Mouse (Mus musculus): ENCODE results near the gene Rabgap1l. TPM values are rescaled to one million over a fixed set of nuclear protein-coding genes. Genes with fewer than 3 reads are reported as not detected.

The Rabgap1l gene
- polyA plus RNA-seq, 1 experiment = 37.1 TPM

GRCm38 (mm10) chr1:160209844-160210243, 583.2 kb downstream of the Rabgap1l start:
- Histone ChIP-seq H3K4me1 (ENCODE audit: control insufficient read depth, insufficient read depth, low read length) (peaks cover 1% of the 10 kb centered on the region), H3K4me3 (ENCODE audit: low read depth, low read length) (no peak overlapping the region), H3K36me3 (ENCODE audit: control insufficient read depth, insufficient read depth, low read length, poor library complexity, severe bottlenecking) (peaks cover 42% of the 10 kb centered on the region), H3K27ac (ENCODE audit: insufficient read depth, low read length) (peak overlapping the region; percentile 31; the same call in 1 of the 2 replicates), H3K9me3 (replicated peaks; ENCODE audit: control insufficient read depth, insufficient read depth, low read length, poor library complexity, severe bottlenecking) (no peaks in the 10 kb centered on the region), H3K9ac (ENCODE audit: low read depth, poor library complexity, severe bottlenecking) (0 out of 2 replicates have a peak overlapping the region, but pooled peaks have one; percentile 96), H3K27me3 (ENCODE audit: control insufficient read depth, insufficient read depth, low read length, poor library complexity, severe bottlenecking) (no peaks in the 10 kb centered on the region)
- 0 out of 2 replicates have a peak, but pooled peaks have one; percentile 52 for TF ChIP-seq EP300 (IDR thresholded peaks at IDR 0.05; ENCODE audit: insufficient read depth, low read depth, low read length)
- TF ChIP-seq CTCF (IDR thresholded peaks at IDR 0.05; ENCODE audit: low read depth, low read length) = no peak
- no peak for TF ChIP-seq POLR2A (IDR thresholded peaks at IDR 0.05; ENCODE audit: insufficient read depth, low read length)

- Histone ChIP-seq H3K4me1 (ENCODE audit: control insufficient read depth, insufficient read depth, low read length) (peaks cover 4% of the 10 kb centered on the region), H3K9me3 (replicated peaks; ENCODE audit: control insufficient read depth, insufficient read depth, low read length, poor library complexity, severe bottlenecking) (no peaks in the 10 kb centered on the region), H3K36me3 (ENCODE audit: control insufficient read depth, insufficient read depth, low read length, poor library complexity, severe bottlenecking) (peaks cover 78% of the 10 kb centered on the region), H3K9ac (ENCODE audit: low read depth, poor library complexity, severe bottlenecking) (no peak overlapping the region), H3K4me3 (ENCODE audit: low read depth, low read length) (no peak overlapping the region), H3K27me3 (ENCODE audit: control insufficient read depth, insufficient read depth, low read length, poor library complexity, severe bottlenecking) (no peaks in the 10 kb centered on the region), H3K27ac (ENCODE audit: insufficient read depth, low read length) (peak overlapping the region; percentile 69)
- TF ChIP-seq CTCF (IDR thresholded peaks at IDR 0.05; ENCODE audit: low read depth, low read length) = no peak
Observed at GRCm38 (mm10) chr1:160205486-160205885, 587.5 kb downstream of the Rabgap1l start.

DNA sequence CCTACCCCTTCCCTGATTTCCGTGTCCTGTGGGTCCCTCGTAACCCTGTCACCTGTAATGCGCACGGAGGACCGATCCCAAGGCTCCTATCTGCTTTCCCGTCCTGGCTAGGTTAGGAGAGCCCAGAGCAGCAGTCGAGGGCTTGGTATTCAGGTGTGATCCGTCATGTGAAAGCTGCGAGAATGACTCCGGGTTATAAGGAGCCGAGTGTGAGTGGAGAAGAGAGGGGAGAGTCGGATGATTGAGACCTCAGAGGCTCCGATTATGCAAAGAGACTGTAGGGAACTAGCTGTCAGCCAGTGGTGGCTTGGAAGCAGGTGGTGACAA, 597.7 kb downstream of the Rabgap1l start:
- no peaks in the 10 kb centered on the region for H3K9me3 ChIP-seq (replicated peaks; ENCODE audit: control insufficient read depth, insufficient read depth, low read length, poor library complexity, severe bottlenecking)
- H3K4me3 ChIP-seq (ENCODE audit: low read depth, low read length) = peak overlapping the region; percentile 98
- peak overlapping the region; percentile 86 for H3K9ac ChIP-seq (ENCODE audit: low read depth, poor library complexity, severe bottlenecking)
- TF ChIP-seq EP300 (IDR thresholded peaks at IDR 0.05; ENCODE audit: insufficient read depth, low read depth, low read length) = no peak
- no peak for TF ChIP-seq CTCF (IDR thresholded peaks at IDR 0.05; ENCODE audit: low read depth, low read length)
- no peak for TF ChIP-seq POLR2A (IDR thresholded peaks at IDR 0.05; ENCODE audit: insufficient read depth, low read length)
- H3K36me3 ChIP-seq (ENCODE audit: control insufficient read depth, insufficient read depth, low read length, poor library complexity, severe bottlenecking) = peaks cover 19% of the 10 kb centered on the region
- peak overlapping the region; percentile 7; the same call in 1 of the 2 replicates for H3K27ac ChIP-seq (ENCODE audit: insufficient read depth, low read length)
- H3K27me3 ChIP-seq (ENCODE audit: control insufficient read depth, insufficient read depth, low read length, poor library complexity, severe bottlenecking) = no peaks in the 10 kb centered on the region
- H3K4me1 ChIP-seq (ENCODE audit: control insufficient read depth, insufficient read depth, low read length) = no peaks in the 10 kb centered on the region

- peak within 1 kb of the TSS; percentile 98 for H3K4me3 ChIP-seq (ENCODE audit: low read depth, low read length)
- peak; percentile 89 for TF ChIP-seq CTCF (IDR thresholded peaks at IDR 0.05; ENCODE audit: low read depth, low read length)
- no peak; the same call in 1 of the 2 replicates for TF ChIP-seq EP300 (IDR thresholded peaks at IDR 0.05; ENCODE audit: insufficient read depth, low read depth, low read length)
- TF ChIP-seq POLR2A (IDR thresholded peaks at IDR 0.05; ENCODE audit: insufficient read depth, low read length) = peak; percentile 27
- no peaks in the 10 kb centered on the region for H3K9me3 ChIP-seq (replicated peaks; ENCODE audit: control insufficient read depth, insufficient read depth, low read length, poor library complexity, severe bottlenecking)
- H3K27me3 ChIP-seq (ENCODE audit: control insufficient read depth, insufficient read depth, low read length, poor library complexity, severe bottlenecking) = no peaks in the 10 kb centered on the region
- peak within 1 kb of the TSS; percentile 86 for H3K9ac ChIP-seq (ENCODE audit: low read depth, poor library complexity, severe bottlenecking)
- H3K36me3 ChIP-seq (ENCODE audit: control insufficient read depth, insufficient read depth, low read length, poor library complexity, severe bottlenecking) = peaks cover 16% of the 10 kb centered on the region; the same call in 1 of the 2 replicates
- H3K27ac ChIP-seq (ENCODE audit: insufficient read depth, low read length) = peak within 1 kb of the TSS; percentile 7; the same call in 1 of the 2 replicates
- no peaks in the 10 kb centered on the region for H3K4me1 ChIP-seq (ENCODE audit: control insufficient read depth, insufficient read depth, low read length)
Observed at GRCm38 (mm10) chr1:160194529-160195336, 598.3 kb downstream of the Rabgap1l start, which contains the start of gene Mrps14. Gene Mrps14, plus strand, starts transcription at chr1:160195215.

GRCm38 (mm10) chr1:160184506-160184905, 608.5 kb downstream of the Rabgap1l start:
- H3K4me1 ChIP-seq (ENCODE audit: control insufficient read depth, insufficient read depth, low read length) = no peaks in the 10 kb centered on the region
- no peak overlapping the region for H3K9ac ChIP-seq (ENCODE audit: low read depth, poor library complexity, severe bottlenecking)
- H3K27ac ChIP-seq (ENCODE audit: insufficient read depth, low read length) = no peak overlapping the region
- H3K9me3 ChIP-seq (replicated peaks; ENCODE audit: control insufficient read depth, insufficient read depth, low read length, poor library complexity, severe bottlenecking) = no peaks in the 10 kb centered on the region
- H3K27me3 ChIP-seq (ENCODE audit: control insufficient read depth, insufficient read depth, low read length, poor library complexity, severe bottlenecking) = no peaks in the 10 kb centered on the region
- TF ChIP-seq EP300 (IDR thresholded peaks at IDR 0.05; ENCODE audit: insufficient read depth, low read depth, low read length) = no peak
- TF ChIP-seq POLR2A (IDR thresholded peaks at IDR 0.05; ENCODE audit: insufficient read depth, low read length) = no peak
- peak; percentile 64 for TF ChIP-seq CTCF (IDR thresholded peaks at IDR 0.05; ENCODE audit: low read depth, low read length)
- no peak overlapping the region for H3K4me3 ChIP-seq (ENCODE audit: low read depth, low read length)
- H3K36me3 ChIP-seq (ENCODE audit: control insufficient read depth, insufficient read depth, low read length, poor library complexity, severe bottlenecking) = no peaks in the 10 kb centered on the region

GRCm38 (mm10) chr1:160181216-160181615, 611.8 kb downstream of the Rabgap1l start:
- Histone ChIP-seq H3K27me3 (ENCODE audit: control insufficient read depth, insufficient read depth, low read length, poor library complexity, severe bottlenecking) (no peaks in the 10 kb centered on the region), H3K4me1 (ENCODE audit: control insufficient read depth, insufficient read depth, low read length) (no peaks in the 10 kb centered on the region), H3K36me3 (ENCODE audit: control insufficient read depth, insufficient read depth, low read length, poor library complexity, severe bottlenecking) (no peaks in the 10 kb centered on the region), H3K9ac (ENCODE audit: low read depth, poor library complexity, severe bottlenecking) (no peak overlapping the region), H3K4me3 (ENCODE audit: low read depth, low read length) (no peak overlapping the region), H3K27ac (ENCODE audit: insufficient read depth, low read length) (no peak overlapping the region), H3K9me3 (replicated peaks; ENCODE audit: control insufficient read depth, insufficient read depth, low read length, poor library complexity, severe bottlenecking) (no peaks in the 10 kb centered on the region)
- TF ChIP-seq EP300 (IDR thresholded peaks at IDR 0.05; ENCODE audit: insufficient read depth, low read depth, low read length) (no peak), POLR2A (IDR thresholded peaks at IDR 0.05; ENCODE audit: insufficient read depth, low read length) (no peak), CTCF (IDR thresholded peaks at IDR 0.05; ENCODE audit: low read depth, low read length) (no peak)
